Mouse (Mus musculus) forebrain, postnatal 0 days (tissue): ENCODE measurements around the gene Frmpd1. TPM values are rescaled to one million over a fixed set of nuclear protein-coding genes. Genes with fewer than 3 reads are reported as not detected.
A peak's percentile ranks its signal among the peaks of the same experiment; 100 is the strongest.

ENCODE experiments used
- ATAC-seq: fragments of 200-750 bp; cut with Nextera tagmentation; 2 replicates; pipeline ENCODE4 v1.8.0; 2017; ENCODE audit warnings: mild to moderate bottlenecking, moderate library complexity
- DNase-seq: peaks from one replicate; pipeline ENCODE4 v3.0.0-alpha.2; 2015
- H3K27ac ChIP-seq: fragments of 300-500 bp; sonication (generic); 2 replicates; pipeline ENCODE4 v1.5.1; 2014; ENCODE audit warnings: low read depth, mild to moderate bottlenecking, antibody characterized with exemption, low read length, moderate library complexity, mixed read lengths
- H3K27me3 ChIP-seq: fragments of 300-500 bp; sonication (generic); 2 replicates; pipeline ENCODE4 v1.6.1; 2014; ENCODE audit warnings: mild to moderate bottlenecking, low read length, mixed read lengths; ENCODE audit not compliant: insufficient read depth
- H3K36me3 ChIP-seq: fragments of 300-500 bp; sonication (generic); 2 replicates; pipeline ENCODE4 v1.6.1; 2014; ENCODE audit warnings: mild to moderate bottlenecking, moderate library complexity; ENCODE audit not compliant: insufficient read depth
- H3K4me1 ChIP-seq: fragments of 300-500 bp; sonication (generic); 2 replicates; pipeline ENCODE4 v1.6.1; 2014; ENCODE audit warnings: antibody characterized with exemption; ENCODE audit not compliant: insufficient read depth
- H3K4me2 ChIP-seq: fragments of 300-500 bp; sonication (generic); 2 replicates; pipeline ENCODE4 v1.6.1; 2014; ENCODE audit warnings: low read depth, mild to moderate bottlenecking, moderate library complexity
- H3K4me3 ChIP-seq: fragments of 300-500 bp; sonication (generic); 2 replicates; pipeline ENCODE4 v1.5.1; 2014; ENCODE audit warnings: low read depth, low read length, mixed read lengths
- H3K9ac ChIP-seq: fragments of 300-500 bp; sonication (generic); 2 replicates; pipeline ENCODE4 v1.6.1; 2014; ENCODE audit warnings: mild to moderate bottlenecking
- H3K9me3 ChIP-seq: fragments of 300-500 bp; sonication (generic); 2 replicates; pipeline ENCODE4 v1.6.1; 2016; ENCODE audit warnings: low read length
- CTCF ChIP-seq: sonication (generic); IDR thresholded peaks from 2 replicates; pipeline ENCODE4 v1.5.1; 2016; ENCODE audit warnings: antibody characterized with exemption, control low read depth, low read depth
- whole genome bisulfite sequencing: fragments of 180-500 bp; shearing (Covaris S2); extraction: QIAGEN DNeasy Blood & Tissue Kit; methylation state at CpG from one replicate; pipeline ENCODE4 v1.1.7; 2014; 5-methylcytosine and 5-hydroxymethylcytosine counted together
- polyA plus RNA-seq: library from polyadenylated mRNA; unstranded; fragments of >200 nt; fragmentation: Nextera tagmentation; extraction: Ambion mirVana; gene quantifications from 2 replicates; pipeline ENCODE4 v1.2.1, GENCODE M21; 2015
- total RNA-seq: library from RNA; depleted of rRNA; stranded (reverse); fragments of >200 nt; gene quantifications from 2 replicates; pipeline ENCODE4 v1.2.3, GENCODE M21; 2014

Gene Frmpd1
- total and polyA plus RNA-seq, 2 experiments from 2014 or later, result 2.7 to 5.3 TPM

DNA sequence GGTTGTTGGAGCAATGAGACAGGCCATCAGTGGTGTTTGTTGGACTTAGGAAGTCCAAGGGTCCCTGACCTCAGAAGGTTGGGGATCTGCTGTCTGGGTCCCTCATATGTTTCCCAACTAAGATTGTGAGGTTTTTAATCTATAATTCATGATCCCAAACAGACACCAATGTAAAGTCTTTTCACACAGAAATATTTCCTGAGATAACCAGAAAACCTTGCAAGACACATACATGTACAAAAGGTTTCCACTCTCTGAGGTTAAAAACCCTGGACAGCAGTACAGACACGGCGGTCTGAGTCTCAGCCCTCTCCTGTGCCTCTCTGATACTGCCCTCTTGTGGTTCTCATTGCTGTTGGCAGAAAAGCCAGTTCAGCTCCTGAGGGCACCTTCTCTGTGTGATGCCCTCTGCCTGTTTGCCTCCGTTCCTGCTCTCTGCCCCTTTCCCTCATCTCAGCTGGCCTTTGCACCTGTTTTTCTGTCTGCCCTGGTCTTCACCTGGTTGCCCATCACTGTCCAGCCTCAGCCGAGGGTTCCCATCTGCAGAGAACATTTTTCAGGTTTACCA, 95.4 kb downstream of the Frmpd1 start:
- no peak overlapping the region for H3K4me3 ChIP-seq
- H3K36me3 ChIP-seq, result no peaks in the 10 kb centered on the region
- DNase-seq (peak; percentile 82), ATAC-seq (peak; percentile 74)
- H3K9ac ChIP-seq, result no peak overlapping the region
- peak; percentile 98 for TF ChIP-seq CTCF
- H3K27me3 ChIP-seq, result no peaks in the 10 kb centered on the region
- 20% methylated on average over 4 of the region's 4 CpGs for WGBS
- H3K27ac ChIP-seq, result no peak overlapping the region
- H3K4me1 ChIP-seq, result no peaks in the 10 kb centered on the region
- H3K9me3 ChIP-seq, result no peaks in the 10 kb centered on the region
- H3K4me2 ChIP-seq, result no peak overlapping the region

GRCm38 (mm10) chr4:45286318-45286717, 101.6 kb downstream of the Frmpd1 start:
- WGBS, result 50% methylated on average over 3 of the region's 3 CpGs
- Histone ChIP-seq H3K4me3 (no peak overlapping the region), H3K9ac (no peak overlapping the region), H3K27me3 (no peaks in the 10 kb centered on the region), H3K36me3 (no peaks in the 10 kb centered on the region), H3K4me2 (no peak overlapping the region), H3K9me3 (no peaks in the 10 kb centered on the region), H3K4me1 (no peaks in the 10 kb centered on the region), H3K27ac (no peak overlapping the region)
- no peak for ATAC-seq
- peak; percentile 68 for TF ChIP-seq CTCF
- DNase-seq, result peak; percentile 26

DNA sequence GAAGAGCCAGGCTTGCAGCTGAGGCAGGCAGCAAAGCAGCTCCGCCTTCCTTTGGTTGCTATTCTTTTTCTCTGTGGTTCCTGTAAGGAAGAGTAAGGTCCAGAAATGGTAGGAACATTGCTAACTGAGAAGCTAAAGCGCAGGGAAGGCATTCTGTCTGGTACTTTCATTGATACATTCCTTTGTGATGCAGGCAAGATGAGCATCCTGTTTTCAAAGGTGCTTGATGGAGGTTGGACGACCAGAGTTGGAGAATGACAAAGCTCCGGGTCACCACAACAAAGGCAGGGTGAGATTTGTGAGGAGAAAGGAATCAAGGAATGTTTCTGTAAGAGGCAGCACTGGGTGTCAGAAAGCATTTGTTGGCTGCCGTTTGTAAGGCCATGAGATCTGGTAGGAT, 103.2 kb downstream of the Frmpd1 start:
- TF ChIP-seq CTCF, result no peak
- no peaks in the 10 kb centered on the region for H3K4me1 ChIP-seq
- no peak for DNase-seq
- ATAC-seq, result no peak
- no peak overlapping the region for H3K27ac ChIP-seq
- no peak overlapping the region for H3K9ac ChIP-seq
- H3K9me3 ChIP-seq, result no peaks in the 10 kb centered on the region
- no peaks in the 10 kb centered on the region for H3K27me3 ChIP-seq
- WGBS, result 76% methylated on average over 5 of the region's 5 CpGs
- H3K4me3 ChIP-seq, result no peak overlapping the region
- H3K4me2 ChIP-seq, result no peak overlapping the region
- no peaks in the 10 kb centered on the region for H3K36me3 ChIP-seq

- peak within 1 kb of the TSS; percentile 77 for H3K4me3 ChIP-seq
- no peaks in the 10 kb centered on the region for H3K9me3 ChIP-seq
- 19% methylated on average over 27 of the region's 27 CpGs for WGBS
- 0 out of 2 replicates have a peak, but pooled peaks cover 5% of the 10 kb centered on the region for H3K4me1 ChIP-seq
- no peaks in the 10 kb centered on the region for H3K27me3 ChIP-seq
- peak; percentile 80 for DNase-seq
- ATAC-seq, result peak; percentile 97
- H3K36me3 ChIP-seq, result peaks cover 17% of the 10 kb centered on the region
- TF ChIP-seq CTCF, result no peak
- H3K27ac ChIP-seq, result peak within 1 kb of the TSS; percentile 69
- H3K4me2 ChIP-seq, result peak within 1 kb of the TSS; percentile 71
- peak within 1 kb of the TSS; percentile 82 for H3K9ac ChIP-seq
Measured at GRCm38 (mm10) chr4:45296662-45297564, 112.2 kb downstream of the Frmpd1 start, which contains the start of gene Trmt10b. TSS of gene Trmt10b (plus strand) at chr4:45297127.

GRCm38 (mm10) chr4:45305536-45305935, 120.9 kb downstream of the Frmpd1 start:
- Histone ChIP-seq H3K9ac (no peak overlapping the region), H3K27ac (no peak overlapping the region), H3K4me3 (no peak overlapping the region), H3K4me1 (no peaks in the 10 kb centered on the region), H3K27me3 (no peaks in the 10 kb centered on the region), H3K36me3 (peaks cover 64% of the 10 kb centered on the region), H3K9me3 (no peaks in the 10 kb centered on the region), H3K4me2 (no peak overlapping the region)
- DNase-seq (no peak), ATAC-seq (no peak)
- TF ChIP-seq CTCF, result no peak
- 98% methylated on average over 14 of the region's 14 CpGs for WGBS

GRCm38 (mm10) chr4:45308046-45308445, 123.4 kb downstream of the Frmpd1 start:
- 27% methylated on average over 11 of the region's 11 CpGs for WGBS
- Histone ChIP-seq H3K4me3 (no peak overlapping the region), H3K9me3 (no peaks in the 10 kb centered on the region), H3K4me1 (no peaks in the 10 kb centered on the region), H3K9ac (no peak overlapping the region), H3K36me3 (peaks cover 49% of the 10 kb centered on the region), H3K4me2 (no peak overlapping the region), H3K27ac (no peak overlapping the region), H3K27me3 (no peaks in the 10 kb centered on the region)
- DNase-seq (peak; percentile 18), ATAC-seq (no peak)
- TF ChIP-seq CTCF, result peak; percentile 67

DNA sequence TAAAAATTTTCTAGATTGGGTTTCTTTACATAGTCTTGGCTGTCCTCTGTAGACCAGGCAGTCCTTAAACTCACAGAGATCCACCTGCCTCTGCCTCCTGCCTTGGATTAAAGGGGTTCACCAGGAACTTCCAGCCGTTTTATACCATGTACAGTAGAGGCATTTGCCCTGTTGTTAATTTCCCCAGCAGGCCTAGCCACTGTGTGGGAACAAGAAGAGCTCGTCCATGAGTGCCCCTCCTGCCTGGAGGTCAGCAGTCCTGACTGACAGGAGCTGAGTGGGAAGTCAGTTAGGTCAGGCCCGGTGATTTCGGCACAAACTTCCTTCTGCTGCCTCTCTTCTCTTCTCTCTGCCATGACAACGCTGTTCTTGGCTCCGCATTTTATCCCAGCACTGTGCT, 123.9 kb downstream of the Frmpd1 start:
- no peak overlapping the region for H3K27ac ChIP-seq
- no peak for DNase-seq
- no peak for TF ChIP-seq CTCF
- H3K4me2 ChIP-seq, result no peak overlapping the region
- H3K4me3 ChIP-seq, result no peak overlapping the region
- H3K36me3 ChIP-seq, result peaks cover 49% of the 10 kb centered on the region
- H3K9me3 ChIP-seq, result no peaks in the 10 kb centered on the region
- no peaks in the 10 kb centered on the region for H3K27me3 ChIP-seq
- H3K9ac ChIP-seq, result no peak overlapping the region
- 88% methylated on average over 6 of the region's 6 CpGs for WGBS
- ATAC-seq, result no peak
- no peaks in the 10 kb centered on the region for H3K4me1 ChIP-seq
